Mouse (Mus musculus) frontal cortex, postnatal 36 days (tissue): Measurements from ENCODE around the gene Zbtb4.

ENCODE experiments used
- DNase-seq, 2 experiments: peaks; one replicate each; pipeline ENCODE4 v3.0.0; 2022; ENCODE audit warnings: low spot score in 2 of 2

Zbtb4 gene

GRCm38 (mm10) chr11:69763551-69763950 is 2.2 kb upstream of the Zbtb4 start:
- DNase-seq = no peak

GRCm38 (mm10) chr11:69766126-69766609 is 456 bp downstream of the Zbtb4 start:
- peak; percentile 70 to 71 for DNase-seq

GRCm38 (mm10) chr11:69766872-69767624 is 1.3 kb downstream of the Zbtb4 start:
- DNase-seq = no peak

- DNase-seq = no peak
These were observed 1.9 kb downstream of the Zbtb4 start for GRCm38 (mm10) chr11:69767625-69767909.

GRCm38 (mm10) chr11:69774961-69775360 is 9.2 kb downstream of the Zbtb4 start:
- no peak for DNase-seq

- DNase-seq = no peak
These were observed 10.0 kb downstream of the Zbtb4 start for GRCm38 (mm10) chr11:69775716-69776115.

GRCm38 (mm10) chr11:69776488-69776887 is 10.8 kb downstream of the Zbtb4 start:
- no peak for DNase-seq

- no peak for DNase-seq
These were observed 12.0 kb downstream of the Zbtb4 start for GRCm38 (mm10) chr11:69777504-69778257.

- no peak for DNase-seq
These were observed 12.7 kb downstream of the Zbtb4 start for GRCm38 (mm10) chr11:69778258-69778982.

- no peak for DNase-seq
These were observed 13.3 kb downstream of the Zbtb4 start for GRCm38 (mm10) chr11:69778985-69779384.

- no peak for DNase-seq
These were observed 16.1 kb downstream of the Zbtb4 start for GRCm38 (mm10) chr11:69781828-69782227.

- no peak for DNase-seq
These were observed 19.1 kb downstream of the Zbtb4 start for GRCm38 (mm10) chr11:69784793-69785272.

GRCm38 (mm10) chr11:69787306-69787705 is 21.6 kb downstream of the Zbtb4 start:
- DNase-seq = no peak

GRCm38 (mm10) chr11:69789431-69789830 is 23.7 kb downstream of the Zbtb4 start:
- no peak for DNase-seq

GRCm38 (mm10) chr11:69791420-69791819 is 25.7 kb downstream of the Zbtb4 start:
- no peak for DNase-seq

GRCm38 (mm10) chr11:69793429-69793828 is 27.7 kb downstream of the Zbtb4 start:
- no peak for DNase-seq

- DNase-seq = peak; percentile 81 to 91
These were observed 29.7 kb downstream of the Zbtb4 start, which contains the start of gene Chrnb1 for GRCm38 (mm10) chr11:69795168-69795982. Gene Chrnb1, minus strand, starts transcription at chr11:69795943.

- no peak for DNase-seq
These were observed 30.3 kb downstream of the Zbtb4 start for GRCm38 (mm10) chr11:69795983-69796435.

- no peak for DNase-seq
These were observed 32.2 kb downstream of the Zbtb4 start for GRCm38 (mm10) chr11:69797924-69798323.

GRCm38 (mm10) chr11:69799394-69800137 is 33.9 kb downstream of the Zbtb4 start:
- DNase-seq = no peak

GRCm38 (mm10) chr11:69800138-69800391 is 34.4 kb downstream of the Zbtb4 start:
- DNase-seq = no peak
